Mouse (Mus musculus) liver, embryonic 11.5 days (tissue): ENCODE data around the gene Pla1a. TPM values are rescaled to one million over a fixed set of nuclear protein-coding genes. Genes with fewer than 3 reads are reported as not detected.
A peak's percentile ranks its signal among the peaks of the same experiment; 100 is the strongest.

Experiments used
- ATAC-seq: fragments of 200-750 bp; cut with Nextera tagmentation; replicated peaks from 2 replicates; pipeline ENCODE4 v1.8.0; 2017; ENCODE audit warnings: moderate number of reproducible peaks, mild to moderate bottlenecking, moderate TSS enrichment, moderate library complexity; ENCODE audit not compliant: low FRiP score
- DNase-seq: peaks from one replicate; pipeline ENCODE4 v3.0.0-alpha.2; 2017; ENCODE audit warnings: low spot score
- H3K27ac ChIP-seq: fragments of 300-500 bp; sonication (generic); 2 replicates; pipeline ENCODE4 v1.5.1; 2014; ENCODE audit warnings: mild to moderate bottlenecking, low read depth, low read length, control low read depth
- H3K27me3 ChIP-seq: fragments of 300-500 bp; sonication (generic); replicated peaks from 2 replicates; pipeline ENCODE4 v1.6.1; 2014; ENCODE audit warnings: low read length, mixed read lengths; ENCODE audit not compliant: control insufficient read depth, insufficient read depth
- H3K36me3 ChIP-seq: fragments of 300-500 bp; sonication (generic); 2 replicates; pipeline ENCODE4 v1.6.1; 2014; ENCODE audit warnings: mild to moderate bottlenecking, low read length, moderate library complexity, mixed read lengths; ENCODE audit not compliant: control insufficient read depth, insufficient read depth
- H3K4me1 ChIP-seq: fragments of 300-500 bp; sonication (generic); replicated peaks from 2 replicates; pipeline ENCODE4 v1.6.1; 2014; ENCODE audit warnings: low read length, mixed read lengths; ENCODE audit not compliant: control insufficient read depth, insufficient read depth
- H3K4me2 ChIP-seq: fragments of 300-500 bp; sonication (generic); 2 replicates; pipeline ENCODE4 v1.6.1; 2014; ENCODE audit warnings: mild to moderate bottlenecking, control low read depth, moderate library complexity
- H3K4me3 ChIP-seq: fragments of 300-500 bp; sonication (generic); 2 replicates; pipeline ENCODE4 v1.5.1; 2014; ENCODE audit warnings: low read depth, low read length, control low read depth
- H3K9ac ChIP-seq: fragments of 300-500 bp; sonication (generic); 2 replicates; pipeline ENCODE4 v1.6.1; 2014; ENCODE audit warnings: low read depth, low read length, control low read depth
- H3K9me3 ChIP-seq: fragments of 300-500 bp; sonication (generic); 2 replicates; pipeline ENCODE4 v1.6.1; 2016; ENCODE audit warnings: low read length, inconsistent platforms, mixed read lengths; ENCODE audit not compliant: control insufficient read depth
- WGBS: fragments of 180-500 bp; shearing (Covaris S2); extraction: QIAGEN DNeasy Blood & Tissue Kit; methylation state at CpG from one replicate; pipeline ENCODE4 v1.1.7; 2014; 5-methylcytosine and 5-hydroxymethylcytosine counted together
- polyA plus RNA-seq: library from polyadenylated mRNA; unstranded; fragments of >200 nt; fragmentation: Nextera tagmentation; extraction: Ambion mirVana; gene quantifications from 2 replicates; pipeline ENCODE4 v1.2.1, GENCODE M21; 2014

Gene Pla1a
- polyA plus RNA-seq, 1 experiment from 2014 or later, result 1.4 TPM

DNA sequence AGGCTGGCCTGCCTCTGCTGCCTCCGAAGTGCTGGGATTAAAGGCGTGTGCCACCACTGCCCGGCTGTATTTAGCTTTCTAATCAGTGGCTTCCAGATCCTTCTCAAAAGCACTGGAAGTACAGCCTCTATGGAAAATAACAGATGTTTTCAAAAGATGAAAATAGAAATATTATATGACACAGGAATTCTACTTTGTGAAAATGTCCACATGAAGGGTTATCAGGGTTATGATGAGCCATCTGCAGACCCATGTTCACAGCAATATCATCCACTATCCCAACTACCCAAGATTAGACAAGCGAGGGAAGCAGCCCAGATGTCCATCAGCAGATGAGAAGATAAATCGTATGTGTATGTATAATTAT lies 39.5 kb upstream of the Pla1a start:
- Histone ChIP-seq H3K27ac (no peak overlapping the region), H3K9ac (no peak overlapping the region), H3K4me1 (peaks cover 28% of the 10 kb centered on the region), H3K4me3 (no peak overlapping the region), H3K27me3 (no peaks in the 10 kb centered on the region), H3K9me3 (no peaks in the 10 kb centered on the region), H3K36me3 (no peaks in the 10 kb centered on the region), H3K4me2 (no peak overlapping the region)
- ATAC-seq (no peak), DNase-seq (no peak)
- WGBS, result 68% methylated on average over 5 of the region's 5 CpGs

DNA sequence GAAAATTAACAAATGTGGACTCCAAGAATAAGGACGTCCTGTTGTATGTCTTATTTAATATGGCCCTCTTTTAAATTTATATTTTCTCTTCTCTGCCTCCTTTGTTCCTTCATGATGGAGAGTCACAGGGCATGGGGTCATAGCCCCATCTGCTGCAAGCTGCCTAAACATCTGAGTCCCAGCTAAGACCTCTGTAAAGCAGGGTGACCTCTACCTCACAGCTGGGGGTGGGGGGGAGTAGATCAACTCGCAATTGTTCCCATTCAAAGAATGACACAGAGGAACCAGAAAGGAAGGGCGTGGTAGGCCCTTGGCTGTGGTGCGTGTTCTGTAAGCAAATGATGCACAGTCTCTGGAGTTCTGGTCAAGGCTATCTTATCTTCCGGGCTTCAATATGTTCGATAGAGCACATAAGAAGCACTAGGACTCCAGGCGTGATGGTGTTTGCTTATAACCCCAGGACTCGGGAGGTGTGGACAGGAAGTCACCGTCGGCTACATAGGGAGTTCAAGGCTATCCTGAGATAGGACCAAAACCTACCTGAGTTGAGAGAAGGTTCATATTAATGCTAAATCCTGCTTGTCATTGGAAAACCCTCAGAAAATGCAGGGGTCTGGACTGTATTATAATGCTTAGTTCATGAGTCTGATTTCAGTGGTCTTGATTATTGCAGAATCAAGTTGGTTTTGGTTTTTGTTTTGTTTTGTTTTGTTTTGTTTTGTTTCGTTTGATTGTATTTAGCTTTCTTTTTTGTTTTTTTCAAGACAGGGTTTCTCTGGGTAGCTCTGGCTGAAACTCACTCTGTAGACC lies 39.0 kb upstream of the Pla1a start:
- WGBS, result 46% methylated on average over 11 of the region's 11 CpGs
- H3K9ac ChIP-seq, result no peak overlapping the region
- no peak overlapping the region for H3K4me3 ChIP-seq
- H3K36me3 ChIP-seq, result no peaks in the 10 kb centered on the region
- H3K9me3 ChIP-seq, result no peaks in the 10 kb centered on the region
- no peak for ATAC-seq
- peaks cover 31% of the 10 kb centered on the region for H3K4me1 ChIP-seq
- no peak for DNase-seq
- H3K27ac ChIP-seq, result no peak overlapping the region
- H3K4me2 ChIP-seq, result no peak overlapping the region
- H3K27me3 ChIP-seq, result no peaks in the 10 kb centered on the region

DNA sequence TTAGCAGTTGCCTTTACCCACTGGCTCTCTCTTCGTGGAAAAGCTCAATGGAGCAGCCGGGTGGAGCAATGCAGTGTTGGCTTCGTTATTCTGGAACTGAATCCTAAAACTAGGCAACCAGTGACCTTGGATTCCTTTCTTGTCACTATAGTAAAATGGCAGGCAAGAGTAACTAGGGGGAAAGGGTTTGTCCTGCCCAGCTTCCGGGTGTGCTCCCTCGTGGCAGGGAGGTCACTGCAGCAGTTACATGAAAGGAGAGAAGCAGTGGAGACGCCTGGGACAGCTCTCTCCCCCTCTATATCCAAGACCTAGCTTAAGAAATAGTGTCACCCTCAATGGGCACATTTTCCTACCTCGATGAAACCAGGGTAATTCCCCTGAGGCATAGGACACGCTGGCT lies 36.5 kb upstream of the Pla1a start:
- H3K9me3 ChIP-seq, result no peaks in the 10 kb centered on the region
- H3K27me3 ChIP-seq, result no peaks in the 10 kb centered on the region
- no peak overlapping the region for H3K4me2 ChIP-seq
- no peaks in the 10 kb centered on the region for H3K36me3 ChIP-seq
- 83% methylated on average over 8 of the region's 8 CpGs for WGBS
- H3K4me1 ChIP-seq, result peaks cover 31% of the 10 kb centered on the region
- H3K4me3 ChIP-seq, result no peak overlapping the region
- ATAC-seq (no peak), DNase-seq (no peak)
- H3K9ac ChIP-seq, result no peak overlapping the region
- no peak overlapping the region for H3K27ac ChIP-seq

DNA sequence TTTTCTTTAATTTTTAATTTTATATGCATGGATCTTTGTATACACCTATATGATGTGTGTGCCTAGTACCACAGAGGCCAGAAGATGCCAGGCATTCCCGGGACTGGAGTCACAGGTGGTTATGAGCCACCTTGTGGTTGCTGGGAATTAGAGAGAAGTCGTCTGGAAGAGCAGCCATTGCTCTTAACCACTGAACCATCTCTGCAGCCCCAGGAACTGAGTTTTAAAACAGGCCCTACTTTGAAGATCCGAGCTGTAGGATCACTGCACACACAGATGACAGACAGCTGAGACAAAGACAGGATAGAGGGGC lies 35.7 kb upstream of the Pla1a start:
- H3K36me3 ChIP-seq, result no peaks in the 10 kb centered on the region
- H3K27me3 ChIP-seq, result no peaks in the 10 kb centered on the region
- no peak overlapping the region for H3K4me2 ChIP-seq
- 27% methylated on average over 3 of the region's 3 CpGs for WGBS
- ATAC-seq, result no peak
- H3K9ac ChIP-seq, result no peak overlapping the region
- peaks cover 31% of the 10 kb centered on the region for H3K4me1 ChIP-seq
- no peak overlapping the region for H3K27ac ChIP-seq
- H3K4me3 ChIP-seq, result no peak overlapping the region
- DNase-seq, result no peak
- no peaks in the 10 kb centered on the region for H3K9me3 ChIP-seq

DNA sequence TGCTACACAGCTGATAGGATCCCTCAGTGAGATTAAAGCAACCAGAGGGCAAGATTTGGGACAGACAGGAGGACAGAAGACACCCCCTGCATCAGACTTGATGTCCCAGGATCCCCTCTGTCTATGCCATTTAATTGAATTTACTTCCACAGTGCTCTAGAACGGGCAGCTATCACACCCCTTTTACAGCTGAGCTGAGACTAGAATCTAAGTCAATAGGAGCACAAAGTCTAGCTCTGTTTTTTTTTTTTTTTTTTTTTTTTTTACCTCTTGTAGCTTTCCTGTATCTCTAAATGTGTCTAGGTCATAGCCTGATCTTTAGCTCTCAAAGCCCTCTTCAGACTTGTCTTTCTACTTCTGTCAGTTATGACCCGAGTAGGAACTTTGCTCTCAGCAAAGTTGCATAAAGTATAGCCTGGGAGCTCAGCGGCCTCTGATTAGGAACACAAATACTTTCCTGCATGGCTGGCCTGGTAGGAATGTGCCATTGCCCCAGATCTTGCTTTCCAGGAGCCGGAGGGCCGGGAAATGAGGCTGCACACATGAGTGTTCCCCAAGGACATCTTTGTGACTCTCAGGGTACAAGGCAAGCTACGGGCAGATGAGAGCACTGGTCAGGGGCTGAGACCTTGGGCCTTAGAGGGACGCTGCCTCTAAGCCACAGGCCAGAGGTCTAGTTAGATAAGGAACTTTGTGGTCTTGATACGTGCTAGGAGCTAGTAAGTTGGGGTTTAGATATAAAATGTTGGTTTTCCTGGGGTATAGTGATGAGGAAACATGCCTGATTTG lies 35.2 kb upstream of the Pla1a start:
- no peak overlapping the region for H3K9ac ChIP-seq
- no peak overlapping the region for H3K4me2 ChIP-seq
- H3K9me3 ChIP-seq, result no peaks in the 10 kb centered on the region
- no peaks in the 10 kb centered on the region for H3K27me3 ChIP-seq
- no peak overlapping the region for H3K4me3 ChIP-seq
- WGBS, result 55% methylated on average over 8 of the region's 8 CpGs
- ATAC-seq, result no peak
- DNase-seq, result no peak
- peaks cover 27% of the 10 kb centered on the region for H3K4me1 ChIP-seq
- no peak overlapping the region for H3K27ac ChIP-seq
- no peaks in the 10 kb centered on the region for H3K36me3 ChIP-seq

DNA sequence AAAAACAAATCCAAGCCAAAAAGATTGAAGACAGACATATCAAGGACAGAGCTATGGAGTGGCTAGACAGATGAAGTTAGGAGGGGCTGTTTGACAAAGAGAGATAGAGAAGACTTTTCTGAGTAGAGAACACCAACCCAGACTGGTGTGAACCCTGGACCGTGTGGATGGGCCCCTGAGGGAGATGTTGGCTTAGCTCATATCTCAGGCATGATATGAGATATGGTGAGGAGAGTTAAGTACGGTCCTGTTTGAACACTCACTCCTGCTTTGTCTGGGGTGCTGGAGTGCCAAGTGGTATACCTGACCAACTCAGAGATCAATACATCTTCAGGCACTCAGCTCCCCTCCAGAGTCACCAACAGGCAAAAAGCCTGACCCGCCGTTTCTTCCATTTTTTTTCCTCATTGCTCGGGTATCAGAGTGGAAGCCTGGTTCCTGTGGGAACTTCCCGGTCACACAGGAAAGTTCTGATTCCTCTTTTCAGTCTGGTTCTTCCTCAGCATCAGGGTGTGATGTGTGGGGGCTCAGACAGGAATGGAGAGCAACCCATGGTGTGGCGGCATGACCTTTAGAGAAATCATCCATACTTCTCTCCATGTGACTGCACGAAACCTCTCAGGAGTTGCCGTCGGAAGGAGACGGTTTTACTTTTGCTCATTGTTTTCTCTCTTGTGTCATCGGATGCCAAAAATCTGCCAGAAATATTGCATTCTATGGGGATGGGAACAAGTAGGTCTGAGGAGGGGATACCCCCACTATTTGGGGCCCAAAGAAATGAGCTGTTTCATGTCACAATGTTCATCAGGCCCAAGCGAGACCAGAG lies 34.4 kb upstream of the Pla1a start:
- no peaks in the 10 kb centered on the region for H3K9me3 ChIP-seq
- peaks cover 24% of the 10 kb centered on the region for H3K4me1 ChIP-seq
- DNase-seq, result no peak
- no peak overlapping the region for H3K9ac ChIP-seq
- H3K4me2 ChIP-seq, result no peak overlapping the region
- ATAC-seq, result peak; percentile 70
- WGBS, result 71% methylated on average over 13 of the region's 13 CpGs
- H3K27ac ChIP-seq, result no peak overlapping the region
- no peaks in the 10 kb centered on the region for H3K27me3 ChIP-seq
- no peaks in the 10 kb centered on the region for H3K36me3 ChIP-seq
- no peak overlapping the region for H3K4me3 ChIP-seq

DNA sequence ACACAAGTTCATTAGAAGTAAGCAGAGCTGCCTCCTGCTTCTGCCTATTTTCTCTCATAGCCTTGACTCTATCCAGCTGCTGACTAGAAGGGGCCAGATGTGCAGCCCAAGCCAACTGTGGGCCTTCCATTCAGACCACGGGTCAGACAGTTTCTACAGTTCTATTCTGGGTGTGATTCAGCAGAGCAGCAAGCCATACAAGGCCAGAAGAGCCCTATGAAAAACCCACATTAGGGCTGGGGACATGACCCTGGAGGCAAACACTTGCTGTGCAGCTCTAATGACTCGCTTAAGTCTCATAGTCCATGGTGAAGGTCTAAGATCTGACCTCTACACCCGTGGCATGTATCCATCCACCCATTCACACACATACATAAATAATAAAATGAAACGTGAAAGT lies 33.1 kb upstream of the Pla1a start:
- ATAC-seq, result no peak
- no peak overlapping the region for H3K4me3 ChIP-seq
- H3K9me3 ChIP-seq, result no peaks in the 10 kb centered on the region
- H3K36me3 ChIP-seq, result no peaks in the 10 kb centered on the region
- no peaks in the 10 kb centered on the region for H3K27me3 ChIP-seq
- no peak overlapping the region for H3K9ac ChIP-seq
- 70% methylated on average over 4 of the region's 4 CpGs for WGBS
- DNase-seq, result no peak
- no peak overlapping the region for H3K27ac ChIP-seq
- peaks cover 21% of the 10 kb centered on the region for H3K4me1 ChIP-seq
- H3K4me2 ChIP-seq, result no peak overlapping the region

DNA sequence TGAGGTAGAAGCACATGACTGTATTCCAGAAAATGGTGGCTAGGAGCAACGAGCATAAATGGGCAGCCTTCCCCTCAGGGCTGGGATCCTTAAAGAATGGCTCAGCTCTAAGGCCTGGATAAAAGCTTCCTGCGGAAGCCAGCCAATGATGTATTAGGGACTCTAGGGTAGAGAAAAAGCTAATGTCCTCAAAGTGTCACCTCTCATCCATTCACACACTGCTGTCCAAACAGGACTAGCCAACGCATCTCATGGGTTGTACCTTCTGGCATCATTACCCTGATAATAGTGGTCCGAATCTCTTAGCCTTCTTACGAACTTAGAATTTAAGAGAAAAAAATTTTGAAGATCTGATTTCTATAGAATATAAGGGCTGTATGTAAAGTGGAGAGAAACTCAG lies 30.4 kb upstream of the Pla1a start:
- Histone ChIP-seq H3K4me1 (peaks cover 14% of the 10 kb centered on the region), H3K27me3 (no peaks in the 10 kb centered on the region), H3K4me2 (no peak overlapping the region), H3K9me3 (no peaks in the 10 kb centered on the region), H3K9ac (no peak overlapping the region), H3K36me3 (no peaks in the 10 kb centered on the region), H3K4me3 (no peak overlapping the region), H3K27ac (no peak overlapping the region)
- DNase-seq, result no peak
- 86% methylated on average over 5 of the region's 5 CpGs for WGBS
- no peak for ATAC-seq
